Mouse (Mus musculus): ENCODE data around the gene Etfrf1. TPM values are rescaled to one million over a fixed set of nuclear protein-coding genes. Genes with fewer than 3 reads are reported as not detected.

Gene Etfrf1
- 29.0 and 29.6 TPM in 2 replicates for polyA plus RNA-seq (2015; fragmentation: Nextera tagmentation; extraction: Ambion mirVana)

DNA sequence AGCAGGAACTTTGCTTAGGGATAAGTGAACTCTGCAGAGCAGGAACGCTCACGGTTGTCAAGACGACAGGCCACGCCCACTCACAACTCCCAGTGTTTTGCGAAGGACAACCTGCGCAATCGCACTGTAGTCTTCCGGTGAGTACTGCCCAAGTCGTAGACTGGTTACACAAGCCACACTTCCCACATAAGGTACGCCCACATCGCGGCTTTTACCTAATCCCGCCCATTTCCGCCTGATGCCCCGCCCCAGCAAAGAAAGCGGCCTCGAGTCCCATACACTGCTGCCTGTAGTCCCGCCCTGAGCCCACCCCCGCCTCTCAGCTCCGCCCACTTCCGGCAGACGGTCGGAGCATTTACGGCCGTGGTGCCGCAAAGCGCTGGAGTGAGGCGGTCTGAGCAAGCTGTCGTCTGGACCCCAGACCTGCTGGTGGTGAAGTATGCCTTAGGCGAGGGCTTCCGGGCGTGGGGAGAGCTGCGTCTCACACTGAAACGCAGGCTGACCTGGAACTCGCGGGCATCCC lies at the start of gene Etfrf1, which contains the start of gene Casc1:
Gene Etfrf1 (plus strand): TSS at position 319 of the 523 bp plus-strand sequence.
Gene Casc1 (minus strand): TSS at position 190 of the 523 bp plus-strand sequence.
- H3K9me3 ChIP-seq, result no peaks in the 10 kb centered on the region
- peak within 1 kb of the TSS; percentile 73 for H3K4me3 ChIP-seq
- H3K9ac ChIP-seq, result peak within 1 kb of the TSS; percentile 88
- H3K4me2 ChIP-seq, result peak within 1 kb of the TSS; percentile 85
- no peaks in the 10 kb centered on the region for H3K27me3 ChIP-seq
- H3K36me3 ChIP-seq, result no peaks in the 10 kb centered on the region
- under 1% methylated on average over 36 of the region's 36 CpGs for WGBS
- H3K4me1 ChIP-seq (replicated peaks), result peaks cover 19% of the 10 kb centered on the region
- peak within 1 kb of the TSS; percentile 95 for H3K27ac ChIP-seq (replicated peaks)
- ATAC-seq (ENCODE audit: low read depth), result peak; percentile 100

DNA sequence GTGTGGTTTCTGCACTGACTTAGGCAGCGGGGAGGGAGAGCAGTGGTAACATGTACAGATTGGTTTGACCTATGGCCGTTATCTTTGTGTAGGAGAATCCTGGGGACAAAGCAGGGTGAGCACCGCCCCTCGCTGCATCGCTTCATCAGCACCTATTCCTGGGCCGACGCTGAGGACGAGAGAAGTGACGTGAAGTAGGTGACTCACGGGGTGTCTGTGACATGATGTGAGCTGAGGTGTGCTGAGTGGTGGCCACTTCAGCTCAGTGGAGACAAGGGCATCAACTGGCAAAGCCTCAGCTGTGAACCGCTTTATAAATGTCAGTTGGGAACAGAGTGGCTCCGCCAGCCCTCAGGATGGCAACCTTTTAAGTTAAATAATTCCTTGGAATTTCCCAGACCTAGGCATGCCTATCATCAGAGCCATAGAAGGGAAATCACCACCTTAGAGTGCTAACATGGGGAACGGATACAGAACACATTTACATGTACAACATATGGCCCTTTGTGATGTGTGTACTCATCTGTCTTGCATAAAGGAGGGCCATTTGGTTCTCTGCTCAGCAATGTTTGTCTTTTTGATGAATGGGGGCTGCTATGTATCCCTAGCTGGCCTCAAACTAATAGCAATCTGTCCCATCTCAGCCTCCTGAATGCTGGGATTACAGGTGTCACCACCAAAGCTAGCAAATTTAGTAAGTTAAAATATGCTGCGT lies 38.9 kb upstream of the Etfrf1 start:
- Histone ChIP-seq H3K4me3 (no peak overlapping the region), H3K4me1 (replicated peaks) (peaks cover 29% of the 10 kb centered on the region), H3K4me2 (no peak overlapping the region), H3K27ac (replicated peaks) (no peak overlapping the region), H3K9me3 (no peaks in the 10 kb centered on the region), H3K27me3 (peaks cover 20% of the 10 kb centered on the region), H3K36me3 (no peaks in the 10 kb centered on the region), H3K9ac (no peak overlapping the region)
- ATAC-seq (ENCODE audit: low read depth), result peak; percentile 10; the same call in 1 of the 2 replicates
- 75% methylated on average over 14 of the region's 14 CpGs for WGBS

DNA sequence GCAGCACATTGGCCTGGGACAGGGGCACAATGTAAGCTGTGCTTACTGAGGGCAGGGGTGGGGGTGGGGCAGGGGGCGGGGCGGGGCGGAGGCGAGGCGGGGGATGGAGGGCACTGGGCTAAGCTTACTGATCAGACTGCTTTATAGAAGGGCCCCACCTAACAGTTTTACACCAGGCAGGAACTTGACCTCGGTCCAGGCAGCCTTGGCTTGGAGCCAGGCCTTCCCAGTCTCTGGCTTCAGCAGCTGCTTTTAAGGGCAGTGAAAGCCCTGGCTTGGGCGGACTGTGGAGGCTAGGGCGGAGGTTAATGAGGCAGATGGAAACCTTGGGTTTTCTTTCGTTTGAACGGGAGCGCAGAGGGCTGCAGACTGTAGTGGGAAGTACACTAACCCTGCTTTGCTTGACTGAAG lies 37.1 kb upstream of the Etfrf1 start:
- no peak overlapping the region for H3K27ac ChIP-seq (replicated peaks)
- 4% methylated on average over 11 of the region's 11 CpGs for WGBS
- H3K36me3 ChIP-seq, result no peaks in the 10 kb centered on the region
- H3K9ac ChIP-seq, result no peak overlapping the region
- H3K9me3 ChIP-seq, result no peaks in the 10 kb centered on the region
- peak; percentile 67 for ATAC-seq (ENCODE audit: low read depth)
- H3K4me2 ChIP-seq, result peak overlapping the region; percentile 21; the same call in 1 of the 2 replicates
- no peak overlapping the region for H3K4me3 ChIP-seq
- H3K27me3 ChIP-seq, result peaks cover 20% of the 10 kb centered on the region
- H3K4me1 ChIP-seq (replicated peaks), result peaks cover 29% of the 10 kb centered on the region

DNA sequence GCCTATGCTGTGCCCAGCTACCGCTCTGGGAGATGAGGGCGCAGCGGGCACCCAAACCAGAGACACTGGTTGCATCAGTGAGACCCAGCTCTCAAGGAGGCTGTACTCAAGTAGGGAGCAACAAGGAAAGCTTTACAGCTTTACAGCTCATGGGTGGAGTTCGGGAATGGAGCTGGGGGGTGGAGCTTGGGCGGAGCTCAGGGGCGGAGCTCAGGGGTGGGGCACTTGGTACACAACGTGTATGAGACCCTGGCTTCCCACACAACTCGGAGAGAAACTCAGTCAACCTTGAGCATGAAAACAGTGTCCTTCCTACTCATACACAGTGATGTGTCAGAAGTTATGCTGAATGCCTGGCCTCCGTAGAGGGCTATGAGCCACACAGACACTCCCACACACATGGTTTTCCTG lies 35.4 kb upstream of the Etfrf1 start:
- peaks cover 29% of the 10 kb centered on the region for H3K4me1 ChIP-seq (replicated peaks)
- no peak overlapping the region for H3K27ac ChIP-seq (replicated peaks)
- peaks cover 20% of the 10 kb centered on the region for H3K27me3 ChIP-seq
- no peak for ATAC-seq (ENCODE audit: low read depth)
- no peak overlapping the region for H3K4me3 ChIP-seq
- WGBS, result 29% methylated on average over 9 of the region's 9 CpGs
- H3K36me3 ChIP-seq, result no peaks in the 10 kb centered on the region
- H3K9ac ChIP-seq, result no peak overlapping the region
- no peaks in the 10 kb centered on the region for H3K9me3 ChIP-seq
- H3K4me2 ChIP-seq, result no peak overlapping the region

DNA sequence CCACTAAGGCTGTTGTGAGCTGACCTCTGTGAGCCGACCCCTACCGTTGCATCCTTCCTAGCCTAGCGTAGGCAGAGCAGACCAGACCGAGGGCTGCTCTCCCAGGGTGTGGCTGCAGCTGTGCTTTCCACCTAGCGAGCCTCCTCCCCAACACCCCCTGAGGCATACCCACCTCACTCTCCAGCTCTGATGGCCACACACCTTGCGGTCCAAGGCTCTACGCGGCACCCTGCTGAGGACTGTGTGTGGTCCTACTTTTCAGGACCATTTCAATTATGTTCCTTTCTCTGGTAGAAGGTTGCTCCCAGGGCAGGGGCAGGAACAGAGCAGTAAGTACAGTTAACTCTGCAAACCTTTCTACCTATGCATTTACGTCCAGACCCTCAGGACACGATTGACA lies 34.5 kb upstream of the Etfrf1 start:
- ATAC-seq (ENCODE audit: low read depth), result no peak
- 44% methylated on average over 10 of the region's 10 CpGs for WGBS
- Histone ChIP-seq H3K27ac (replicated peaks) (no peak overlapping the region), H3K4me1 (replicated peaks) (peaks cover 29% of the 10 kb centered on the region), H3K27me3 (peaks cover 20% of the 10 kb centered on the region), H3K9me3 (no peaks in the 10 kb centered on the region), H3K4me3 (no peak overlapping the region), H3K36me3 (no peaks in the 10 kb centered on the region), H3K4me2 (no peak overlapping the region), H3K9ac (no peak overlapping the region)

DNA sequence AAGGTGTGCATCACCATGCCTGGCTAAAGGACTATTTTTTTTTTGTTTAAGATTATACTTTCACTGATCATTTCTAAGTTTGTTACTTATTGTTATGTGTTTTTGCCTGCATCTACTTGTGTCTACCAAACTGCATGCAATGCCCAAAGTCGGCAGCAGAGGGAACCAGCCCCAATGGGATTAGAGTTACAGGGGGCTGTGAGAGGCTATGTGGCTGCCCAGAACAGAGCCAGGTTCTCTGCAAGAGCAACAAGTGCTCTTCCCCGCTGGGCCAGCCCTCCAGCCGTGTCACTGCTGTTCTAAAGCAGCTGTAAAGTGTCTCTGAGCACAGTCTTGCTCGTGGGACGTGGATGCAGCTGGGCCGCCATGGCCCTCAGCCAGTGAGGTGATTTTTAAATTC lies 31.3 kb upstream of the Etfrf1 start:
- Histone ChIP-seq H3K9me3 (no peaks in the 10 kb centered on the region), H3K9ac (no peak overlapping the region), H3K4me2 (no peak overlapping the region), H3K27ac (replicated peaks) (no peak overlapping the region), H3K36me3 (no peaks in the 10 kb centered on the region), H3K27me3 (peaks cover 20% of the 10 kb centered on the region), H3K4me1 (replicated peaks) (peaks cover 15% of the 10 kb centered on the region), H3K4me3 (no peak overlapping the region)
- WGBS, result 23% methylated on average over 6 of the region's 6 CpGs
- ATAC-seq (ENCODE audit: low read depth), result no peak

DNA sequence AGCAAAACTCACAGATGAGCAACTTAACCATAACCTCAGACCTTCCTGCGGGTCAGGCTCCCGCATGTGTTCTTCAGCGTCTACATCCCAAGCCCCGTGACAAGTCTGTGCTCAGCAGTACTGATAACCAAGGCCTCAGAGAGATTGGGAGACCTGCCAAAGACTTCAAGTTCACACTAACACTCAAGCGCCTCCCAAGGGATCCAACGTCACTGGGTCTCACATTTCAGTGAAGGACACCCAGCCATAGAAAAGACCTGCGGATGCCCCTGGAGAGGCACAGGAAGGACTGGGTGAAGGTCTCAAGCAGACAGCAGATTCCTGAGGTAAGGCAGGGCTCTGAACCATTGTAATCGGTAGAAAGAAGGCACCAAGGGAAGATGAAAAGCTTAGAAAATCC lies 28.9 kb upstream of the Etfrf1 start:
- no peak for ATAC-seq (ENCODE audit: low read depth)

DNA sequence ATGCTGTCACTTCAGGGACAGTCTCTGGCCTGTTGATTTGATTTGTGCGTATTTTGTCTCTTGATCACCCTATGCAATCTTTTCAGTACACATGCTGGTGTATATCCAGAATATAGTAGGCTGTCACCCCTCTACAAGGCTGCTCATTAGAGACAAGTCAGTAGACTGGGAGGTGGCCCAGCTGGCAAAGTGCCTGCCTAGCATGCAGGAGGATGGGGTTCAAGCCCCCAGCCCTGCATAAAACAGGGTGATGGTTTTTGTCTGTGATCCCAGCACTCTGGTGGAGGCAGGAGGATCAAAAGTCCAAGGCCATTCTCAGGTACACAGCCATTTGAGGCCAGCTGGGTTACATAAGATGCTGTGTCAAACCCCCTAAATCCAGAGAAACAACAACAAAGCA lies 24.8 kb upstream of the Etfrf1 start:
- no peaks in the 10 kb centered on the region for H3K36me3 ChIP-seq
- H3K4me3 ChIP-seq, result no peak overlapping the region
- no peaks in the 10 kb centered on the region for H3K4me1 ChIP-seq (replicated peaks)
- WGBS, result 93% methylated on average over 1 of the region's 1 CpGs
- H3K9me3 ChIP-seq, result no peaks in the 10 kb centered on the region
- no peak overlapping the region for H3K9ac ChIP-seq
- H3K27me3 ChIP-seq, result no peaks in the 10 kb centered on the region
- H3K4me2 ChIP-seq, result no peak overlapping the region
- no peak for ATAC-seq (ENCODE audit: low read depth)
- no peak overlapping the region for H3K27ac ChIP-seq (replicated peaks)

More for the DNA sequence above, 28.9 kb upstream of the Etfrf1 start:
- Histone ChIP-seq H3K9ac (no peak overlapping the region), H3K27ac (replicated peaks) (no peak overlapping the region), H3K27me3 (no peaks in the 10 kb centered on the region), H3K4me2 (no peak overlapping the region), H3K4me3 (no peak overlapping the region), H3K36me3 (no peaks in the 10 kb centered on the region), H3K9me3 (no peaks in the 10 kb centered on the region), H3K4me1 (replicated peaks) (no peaks in the 10 kb centered on the region)
- WGBS, result 77% methylated on average over 8 of the region's 8 CpGs

DNA sequence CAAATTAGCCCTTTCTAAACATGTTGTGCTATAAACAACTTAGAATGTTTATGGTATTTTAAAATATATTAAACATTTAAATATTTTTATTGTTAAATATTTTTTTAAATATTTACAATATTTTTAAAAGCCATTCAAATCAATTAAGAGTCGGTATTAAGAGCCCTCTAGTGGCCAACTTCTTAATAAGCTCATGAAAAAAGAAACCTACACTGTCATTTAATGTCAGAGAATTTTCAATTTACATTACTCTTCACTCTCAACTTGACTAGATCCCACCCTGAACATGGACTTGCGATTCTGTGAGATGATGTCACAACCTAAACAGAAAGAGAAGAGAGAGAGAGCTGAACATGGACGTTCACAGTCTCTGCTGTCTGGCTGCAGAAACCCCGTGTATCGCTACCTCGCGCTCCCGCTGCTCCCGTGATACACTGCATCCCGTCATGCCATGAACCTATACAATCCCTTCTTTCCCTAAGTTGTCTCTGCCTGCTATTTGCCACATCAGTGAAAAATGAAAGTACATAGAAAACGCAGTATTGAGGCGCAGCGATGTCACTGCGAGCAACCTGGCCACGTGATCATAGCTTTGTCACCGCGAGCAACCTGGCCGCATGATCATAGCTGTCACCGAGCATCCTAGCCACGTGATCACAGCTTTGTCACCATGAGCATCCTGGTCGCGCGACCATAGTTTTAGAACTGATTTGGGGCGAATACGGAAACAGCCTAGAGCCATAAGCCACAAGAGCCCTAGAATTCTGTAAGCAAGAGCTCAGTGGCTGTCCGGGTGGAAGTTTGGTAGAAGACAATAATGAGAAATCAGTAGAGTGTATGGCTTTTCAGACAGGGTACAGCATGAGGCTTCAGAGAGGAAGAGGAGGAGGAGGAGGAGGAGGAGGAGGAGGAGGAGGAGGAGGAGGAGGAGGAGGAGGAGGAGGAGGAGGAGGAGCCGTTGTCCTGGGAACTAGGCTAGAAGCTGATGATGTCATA lies 23.5 kb upstream of the Etfrf1 start:
- no peaks in the 10 kb centered on the region for H3K9me3 ChIP-seq
- H3K4me3 ChIP-seq, result peak overlapping the region; percentile 29
- H3K36me3 ChIP-seq, result no peaks in the 10 kb centered on the region
- H3K4me2 ChIP-seq, result peak overlapping the region; percentile 47
- ATAC-seq (ENCODE audit: low read depth), result peak; percentile 78
- no peaks in the 10 kb centered on the region for H3K4me1 ChIP-seq (replicated peaks)
- no peak overlapping the region; the same call in 1 of the 2 replicates for H3K27ac ChIP-seq (replicated peaks)
- no peaks in the 10 kb centered on the region for H3K27me3 ChIP-seq
- peak overlapping the region; percentile 41; the same call in 1 of the 2 replicates for H3K9ac ChIP-seq
- 64% methylated on average over 27 of the region's 27 CpGs for WGBS

DNA sequence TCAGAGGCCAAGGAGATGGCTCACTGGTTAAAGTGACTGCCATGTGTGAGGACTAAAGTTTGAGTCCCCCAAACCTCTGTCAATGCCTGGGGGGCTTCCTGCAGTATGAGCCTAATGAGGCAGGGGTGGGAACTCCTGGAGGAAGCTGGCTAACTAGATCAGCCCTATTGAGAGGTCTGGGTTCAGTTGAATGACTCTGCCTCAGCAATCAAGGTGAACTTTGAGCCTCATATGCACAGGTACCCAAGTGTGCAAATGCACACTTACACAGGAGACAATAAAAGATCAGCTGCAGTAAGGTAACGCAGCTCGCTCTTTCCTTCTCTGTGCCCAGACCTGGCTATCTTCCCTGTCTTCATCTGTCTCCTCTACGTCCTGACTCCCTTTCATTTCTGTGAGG lies 17.9 kb upstream of the Etfrf1 start:
- no peak overlapping the region for H3K27ac ChIP-seq (replicated peaks)
- H3K36me3 ChIP-seq, result no peaks in the 10 kb centered on the region
- no peak for ATAC-seq (ENCODE audit: low read depth)
- no peaks in the 10 kb centered on the region for H3K9me3 ChIP-seq
- H3K27me3 ChIP-seq, result no peaks in the 10 kb centered on the region
- no peaks in the 10 kb centered on the region for H3K4me1 ChIP-seq (replicated peaks)
- H3K9ac ChIP-seq, result no peak overlapping the region
- H3K4me3 ChIP-seq, result no peak overlapping the region
- H3K4me2 ChIP-seq, result no peak overlapping the region
- WGBS, result 92% methylated on average over 3 of the region's 3 CpGs

DNA sequence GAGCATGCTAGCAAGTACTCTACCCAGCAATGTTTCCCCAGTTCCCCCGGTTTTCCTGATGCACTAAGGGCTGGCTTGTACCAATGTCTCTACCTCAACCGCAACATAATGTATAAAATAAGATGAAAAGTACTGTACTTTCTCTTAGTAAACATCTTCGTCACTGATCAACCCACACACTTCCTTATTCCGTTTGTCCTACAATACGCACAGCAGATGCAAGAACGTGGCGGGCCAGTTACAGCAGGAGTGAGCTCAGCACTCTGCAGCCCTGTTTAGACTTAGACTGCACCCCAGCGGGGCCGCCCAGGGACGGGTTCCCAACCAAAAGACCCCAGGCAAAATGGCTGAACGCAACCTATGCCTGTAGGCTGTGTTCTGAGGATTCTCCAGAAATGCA lies 17.5 kb upstream of the Etfrf1 start:
- no peaks in the 10 kb centered on the region for H3K27me3 ChIP-seq

More for the DNA sequence above, 17.5 kb upstream of the Etfrf1 start:
- Histone ChIP-seq H3K4me2 (no peak overlapping the region), H3K4me3 (no peak overlapping the region), H3K9ac (no peak overlapping the region), H3K27ac (replicated peaks) (no peak overlapping the region), H3K4me1 (replicated peaks) (no peaks in the 10 kb centered on the region), H3K9me3 (no peaks in the 10 kb centered on the region), H3K36me3 (no peaks in the 10 kb centered on the region)
- WGBS, result 85% methylated on average over 11 of the region's 11 CpGs
- ATAC-seq (ENCODE audit: low read depth), result no peak

Measured in neural tube, embryonic 13.5 days (tissue).